Mouse (Mus musculus) left cerebral cortex, postnatal 25 days (tissue): ENCODE data around the gene ccdc198. TPM values are rescaled to one million over a fixed set of nuclear protein-coding genes. Genes with fewer than 3 reads are reported as not detected.
"Not testable (repeated sequence)": the region's sequence is repeated elsewhere in the genome, so short reads cannot be mapped to it uniquely, and the experiment has no call there.

Source experiments
- DNase-seq, 2 experiments: peaks; one replicate each; pipeline ENCODE4 v3.0.0; 2022; ENCODE audit warnings: low spot score in 2 of 2, mixed read lengths in 1 of 2
- intact Hi-C: fragments of 180-260 bp; cut with DNase I; formaldehyde crosslinking; loops from one replicate; pipeline ENCODE4 v1.15.1; 2025
- total RNA-seq, 2 experiments: library from RNA; stranded (reverse); gene quantifications; 2 replicates each; pipeline ENCODE4 v1.2.3; 2021

The ccdc198 gene
- total RNA-seq, 2 experiments from 2014 or later: not detected

DNA sequence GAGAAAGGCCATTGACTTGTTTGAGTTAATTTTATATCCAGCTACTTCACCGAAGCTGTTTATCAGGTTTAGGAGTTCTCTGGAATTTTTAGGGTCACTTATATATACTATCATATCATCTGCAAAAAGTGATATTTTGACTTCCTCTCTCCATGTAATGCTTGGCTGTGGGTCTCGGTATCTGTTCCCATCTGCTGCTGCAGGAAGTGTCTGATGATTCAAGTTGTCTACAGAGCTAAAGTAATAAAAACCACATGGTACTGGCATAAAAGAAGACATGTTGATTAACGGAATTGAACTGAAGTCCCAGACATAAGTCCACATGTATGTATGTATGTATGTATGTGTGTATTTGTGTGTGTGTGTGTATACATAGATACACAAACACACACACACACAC lies 35.1 kb downstream of the ccdc198 start:
- DNase-seq, intact Hi-C loops: not testable (repeated sequence)

DNA sequence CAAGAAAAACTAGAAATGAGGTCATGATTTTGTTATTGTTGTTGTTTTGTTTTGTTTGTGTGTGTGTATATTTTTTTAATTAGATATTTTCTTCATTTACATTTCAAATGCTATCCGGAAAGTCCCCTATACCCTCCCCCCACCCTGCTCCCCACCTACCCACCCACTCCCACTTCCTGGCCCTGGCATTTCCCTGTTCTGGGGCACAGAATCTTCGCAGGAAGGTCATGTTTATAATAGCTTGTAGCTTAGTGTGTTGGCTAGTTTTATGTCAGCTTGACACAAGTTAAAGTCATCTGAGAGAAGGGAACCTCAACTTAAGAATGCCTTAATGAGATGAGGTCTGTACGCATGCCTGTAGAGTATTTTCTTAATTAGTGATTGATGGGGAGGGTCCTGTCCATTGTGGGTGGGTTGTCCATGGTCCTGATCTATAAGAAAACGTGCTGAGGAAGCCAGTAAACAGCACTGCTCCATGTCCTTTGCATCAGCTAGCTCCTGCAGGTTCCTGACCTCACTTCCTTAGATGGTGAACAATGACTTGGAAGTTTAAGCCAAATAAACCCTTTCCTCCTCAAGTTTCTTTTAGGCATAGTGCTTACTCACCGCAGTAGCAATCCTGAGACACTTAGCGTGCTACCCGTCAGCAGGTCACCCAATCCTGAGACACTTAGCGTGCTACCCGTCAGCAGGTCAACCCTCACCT lies 44.0 kb downstream of the ccdc198 start:
- no peak for DNase-seq

DNA sequence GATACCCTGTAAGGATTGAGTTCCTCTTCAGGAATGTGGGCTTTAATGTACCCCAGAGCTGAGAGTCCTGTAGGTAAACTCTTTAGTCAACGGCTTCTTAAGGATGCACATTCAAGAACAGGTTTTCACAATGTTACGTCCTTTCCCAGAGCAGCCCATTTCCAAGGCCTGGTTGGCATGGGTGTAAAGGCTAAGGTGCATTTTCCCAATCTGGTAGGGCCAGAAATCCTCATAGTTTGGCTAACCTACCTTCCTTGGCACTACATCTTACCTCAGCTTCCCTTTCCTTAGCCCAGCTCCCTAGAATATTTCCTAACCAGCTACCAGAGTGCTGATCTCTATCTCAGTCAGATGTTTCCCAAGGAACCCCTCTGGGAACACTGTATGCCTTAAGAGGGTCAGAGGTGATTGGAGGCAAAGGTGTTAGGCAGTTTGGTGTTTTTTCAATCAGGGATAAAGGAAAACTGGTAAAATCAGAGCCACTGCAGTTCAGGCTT lies 48.2 kb downstream of the ccdc198 start:
- DNase-seq: no peak
- intact Hi-C loops: no loop called here

More for the DNA sequence above, 44.0 kb downstream of the ccdc198 start:
- intact Hi-C loops: no loop called here

DNA sequence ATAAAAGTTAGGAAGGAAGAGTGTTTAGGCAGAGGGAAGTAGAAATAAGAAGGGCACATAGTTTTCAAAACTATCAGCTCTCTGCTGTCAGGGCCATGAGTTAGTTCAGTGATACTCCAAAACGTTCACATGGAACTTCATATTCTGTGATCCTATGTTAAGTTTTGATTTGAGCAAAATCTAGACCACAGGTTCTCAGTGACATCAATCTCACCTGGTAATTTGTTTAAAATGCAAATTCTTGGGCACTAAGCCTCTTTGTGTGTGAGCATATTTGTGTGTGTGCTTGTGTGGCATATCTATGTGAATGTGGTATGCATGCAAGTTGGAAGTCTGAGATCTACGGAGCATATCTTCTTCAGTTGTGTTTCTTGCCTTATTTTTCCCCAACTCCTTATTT lies 59.0 kb downstream of the ccdc198 start:
- intact Hi-C loops: no loop called here
- no peak for DNase-seq

DNA sequence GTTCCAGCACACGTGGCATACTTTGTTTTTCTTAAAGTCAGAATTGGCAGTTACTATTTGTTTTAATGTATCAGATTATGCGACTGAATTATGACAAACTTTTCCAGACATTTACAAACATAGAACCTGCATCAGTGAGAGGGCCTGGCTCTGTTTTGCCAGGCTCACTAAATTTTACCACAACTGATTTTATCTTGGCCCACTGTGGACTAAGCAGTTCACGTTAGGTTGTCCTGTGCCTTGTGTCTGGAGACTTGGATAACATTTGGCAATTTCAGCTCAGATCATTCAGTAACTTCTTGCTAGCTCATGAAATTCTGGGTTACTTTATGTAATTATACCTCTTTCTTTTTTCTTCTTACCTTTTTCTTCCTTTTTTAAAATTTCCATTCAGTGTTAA lies 65.5 kb downstream of the ccdc198 start:
- DNase-seq: no peak
- intact Hi-C loops: no loop called here

DNA sequence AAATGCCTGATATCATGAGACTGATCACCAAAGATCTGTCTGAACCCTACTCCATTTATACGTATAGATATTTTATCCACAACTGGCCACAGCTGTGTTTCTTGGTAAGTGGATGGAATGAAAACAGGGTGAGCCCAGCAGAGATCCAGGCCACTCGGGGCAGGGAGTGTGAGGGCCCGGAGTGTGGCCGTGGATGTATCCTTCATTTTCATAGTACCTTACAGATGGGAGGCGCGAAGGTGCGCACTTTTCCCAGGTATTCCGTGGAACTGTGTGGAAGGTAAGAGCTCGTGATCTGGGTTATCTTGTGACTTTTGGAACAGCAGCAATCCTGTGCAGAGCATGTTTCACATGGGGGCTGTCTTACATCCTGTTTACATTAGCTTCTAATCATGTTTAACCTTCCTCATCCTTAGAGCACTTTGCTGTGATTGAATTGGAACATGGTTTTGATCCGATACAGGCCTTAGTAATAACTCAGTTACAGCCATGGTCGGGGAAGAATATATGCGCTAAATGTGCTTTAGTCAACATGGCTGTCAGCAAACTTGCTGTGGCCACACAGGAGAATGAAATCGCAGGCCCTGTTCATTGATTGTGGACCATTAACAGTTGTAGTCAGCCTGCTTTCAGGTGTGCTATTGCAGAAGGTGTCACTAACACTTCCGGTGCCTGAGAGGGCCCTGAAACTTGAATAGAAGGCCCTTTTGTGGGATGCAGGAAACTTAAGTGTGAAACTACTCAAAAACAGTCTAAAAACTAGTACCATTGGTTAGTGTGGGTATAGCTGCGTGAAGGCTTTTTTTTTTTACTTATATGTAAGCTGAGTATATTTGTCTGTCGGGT lies 71.8 kb downstream of the ccdc198 start:
- intact Hi-C loops: no loop called here
- peak; percentile 5 to 7 for DNase-seq

DNA sequence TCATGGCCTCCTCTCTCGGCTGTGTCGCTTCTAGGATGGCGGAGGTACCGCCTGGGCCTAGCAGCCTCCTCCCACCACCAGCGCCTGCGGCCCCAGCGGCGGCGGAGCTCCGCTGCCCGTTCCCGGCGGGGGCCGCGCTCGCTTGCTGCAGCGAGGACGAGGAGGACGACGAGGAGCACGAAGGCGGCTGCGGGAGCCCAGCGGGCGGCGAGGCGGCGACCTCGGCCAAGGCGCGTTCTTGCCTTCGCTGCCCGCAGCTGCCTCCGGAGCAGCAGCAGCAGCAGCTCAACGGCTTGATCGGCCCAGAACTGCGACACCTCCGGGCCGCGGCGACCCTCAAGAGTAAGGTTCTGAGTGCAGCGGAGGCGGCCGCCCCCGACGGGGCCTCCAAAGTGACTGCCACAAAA lies 72.7 kb downstream of the ccdc198 start:
- DNase-seq: peak; percentile 55 to 57
- intact Hi-C loops: loop anchor here (1.0 kb wide), 1 partner anchor 106 kb away; the partner anchor contains the start of genes Ap5m1 and Exoc5

DNA sequence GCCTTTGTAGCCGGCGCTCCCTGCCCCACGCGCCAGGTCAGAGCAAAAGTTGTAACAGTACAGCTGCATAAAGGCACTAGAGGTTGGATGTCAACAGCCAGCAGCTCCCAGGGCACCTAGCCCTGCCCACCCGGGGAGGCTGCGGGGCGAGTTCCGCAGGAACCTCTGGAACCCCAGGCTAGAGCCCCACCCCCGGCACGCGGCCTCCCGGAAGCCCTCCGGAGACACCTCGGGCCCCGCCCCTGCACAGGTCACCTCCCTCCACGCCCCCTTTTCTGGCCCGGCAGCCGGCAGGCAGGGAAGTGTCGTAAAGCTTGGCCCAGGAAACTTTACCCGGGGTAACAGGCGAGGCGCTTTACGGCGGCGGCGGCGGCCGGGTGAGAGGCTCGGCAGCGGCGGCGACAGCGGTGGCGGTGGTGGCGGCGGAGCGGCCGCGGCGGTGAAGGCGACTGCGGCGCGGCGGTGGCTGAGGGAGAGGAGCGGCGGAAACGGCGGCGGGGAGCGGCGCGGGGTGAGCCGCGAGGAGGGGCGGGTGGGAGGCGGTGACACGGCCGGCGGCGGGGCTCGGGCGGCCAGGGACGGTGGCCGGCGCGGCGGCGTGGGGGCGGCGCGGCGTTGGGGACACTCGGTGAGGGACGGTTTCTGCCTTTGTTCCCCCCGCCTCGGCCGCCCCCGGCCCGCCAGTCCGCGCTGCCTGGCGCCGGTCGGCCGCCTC lies 73.2 kb downstream of the ccdc198 start, which contains the start of gene Naa30:
Gene Naa30, plus strand, starts transcription at position 360 of the 715 bp plus-strand sequence.
- DNase-seq: peak; percentile 93 to 97
- intact Hi-C loops: loop anchor here (1.0 kb wide), 1 partner anchor 106 kb away; the partner anchor contains the start of genes Ap5m1 and Exoc5

DNA sequence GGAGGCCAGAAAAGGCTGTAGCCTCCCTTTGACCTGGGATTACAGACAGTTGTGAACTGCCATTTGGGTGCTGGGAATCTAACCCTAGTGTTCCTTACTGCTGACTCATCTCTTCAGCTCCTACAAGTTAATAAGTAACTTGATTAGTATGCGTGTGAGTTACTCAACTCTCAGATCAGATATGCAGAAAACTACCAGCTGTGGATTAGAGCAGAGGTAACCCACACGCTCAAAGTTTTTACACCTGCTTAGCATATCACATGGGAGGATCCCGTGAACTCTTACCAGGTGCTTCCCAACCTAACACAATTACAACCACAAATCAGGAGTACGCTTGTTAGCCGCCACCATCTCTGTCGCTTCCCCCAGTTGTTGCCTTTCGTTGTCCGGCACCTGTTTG lies 74.0 kb downstream of the ccdc198 start:
- intact Hi-C loops: no loop called here
- DNase-seq: no peak

Other genes starting within 250 kb of the ccdc198 start
- gene Ap5m1, start 179.4 kb downstream of the ccdc198 start, total RNA-seq: 10 to 100 TPM; 20.4 to 22.2 TPM
- 10 to 100 TPM; 59.7 to 60.6 TPM for gene Exoc5, start 178.8 kb downstream of the ccdc198 start, total RNA-seq
- 10 to 100 TPM; 34.2 TPM for gene Naa30, start 73.2 kb downstream of the ccdc198 start, total RNA-seq